Comparison of ENCODE assay signal across 12 mouse cellular contexts in genomic region chr11:24095236-24095635, GRCm38 (mm10). TPM values are rescaled to one million over a fixed set of nuclear protein-coding genes. Genes with fewer than 3 reads are reported as not detected.
A peak's percentile ranks its signal among the peaks of the same experiment; 100 is the strongest.
DNase-seq lines count a peak whose midpoint lies in the region; ATAC-seq and TF ChIP-seq lines count a peak whose summit lies in the region.
"Had no signal": no experiment of that assay in that cellular context is flagged by ENCODE, and none has a peak within 500 bp of the region (broad histone marks: within the 10 kb centered on the region; RNA-seq: fewer than 3 reads in every experiment).

No protein-coding gene starts in this region.

- 0 out of 2 replicates have a peak overlapping the region, but pooled peaks have one; percentile 38 for H3K9ac ChIP-seq in heart, embryonic 14.5 days (ENCODE audit: low read length)
- H3K9ac ChIP-seq in neural tube, embryonic 12.5 days: no peak overlapping the region
- peak overlapping the region; percentile 22; the same call in 1 of the 2 replicates for H3K9ac ChIP-seq in liver, embryonic 13.5 days
- peak overlapping the region; percentile 18; the same call in 1 of the 2 replicates for H3K9ac ChIP-seq in stomach, postnatal 0 days (ENCODE audit: low read length)
- H3K9ac ChIP-seq: kidney, embryonic 15.5 days had no signal

- no peak for TF ChIP-seq CTCF in stomach, postnatal 0 days (IDR thresholded peaks at IDR 0.05; ENCODE audit: low read depth)

- intact Hi-C loops in heart, postnatal 14 days (cut with DNase I): no loop called here

- 51% methylated on average over 9 of the region's 9 CpGs for WGBS in heart, embryonic 14.5 days
- 50% methylated on average over 9 of the region's 9 CpGs for WGBS in neural tube, embryonic 12.5 days
- 55% methylated on average over 9 of the region's 9 CpGs for WGBS in liver, embryonic 13.5 days (ENCODE audit: insufficient replicate concordance)
- WGBS in stomach, postnatal 0 days: 24% methylated on average over 9 of the region's 9 CpGs

- DNase-seq in heart, postnatal 14 days: no peak
- DNase-seq in neural tube, embryonic 10.5 days (ENCODE audit: extremely low spot score, low spot score): no peak
- no peak for DNase-seq in liver, embryonic 13.5 days
- no peak for DNase-seq in stomach, postnatal 0 days (ENCODE audit: low spot score)
- no peak for DNase-seq in c-Kit-positive CD71-positive TER-119-positive erythroid progenitor cells, embryonic 14.5 days (ENCODE audit: low spot score)

- peaks cover 23 to 61% of the 10 kb centered on the region in 2 experiments for H3K4me1 ChIP-seq in heart, embryonic 14.5 days (ENCODE audit: control insufficient read depth in 2 of 2, insufficient read depth in 2 of 2, low read length in 2 of 2)
- H3K4me1 ChIP-seq in neural tube, embryonic 12.5 days: peaks cover 77% of the 10 kb centered on the region
- peaks cover 81% of the 10 kb centered on the region for H3K4me1 ChIP-seq in liver, embryonic 13.5 days (replicated peaks)
- H3K4me1 ChIP-seq in stomach, postnatal 0 days (replicated peaks; ENCODE audit: control insufficient read depth, insufficient read depth): peaks cover 8% of the 10 kb centered on the region

- no peak for TF ChIP-seq EP300 in stomach, postnatal 0 days (optimal IDR thresholded peaks at IDR 0.05)

- H3K4me3 ChIP-seq in heart, embryonic 14.5 days (ENCODE audit: control insufficient read depth in 1 of 2, insufficient read depth in 1 of 2, low read depth in 1 of 2, low read length in 2 of 2): no peak overlapping the region
- H3K4me3 ChIP-seq in neural tube, embryonic 12.5 days: no peak overlapping the region
- no peak overlapping the region for H3K4me3 ChIP-seq in liver, embryonic 13.5 days (replicated peaks)
- no peak overlapping the region for H3K4me3 ChIP-seq in stomach, postnatal 0 days (ENCODE audit: low read depth, low read length)
- H3K4me3 ChIP-seq: kidney, embryonic 15.5 days had no signal

- no peak for ATAC-seq in heart, embryonic 14.5 days (ENCODE audit: insufficient number of reproducible peaks, insufficient read depth, low FRiP score, low read depth)
- no peak for ATAC-seq in neural tube, embryonic 12.5 days (ENCODE audit: low FRiP score, low read depth)
- no peak for ATAC-seq in liver, embryonic 13.5 days (ENCODE audit: low read depth)
- ATAC-seq in stomach, postnatal 0 days (ENCODE audit: low FRiP score, low TSS enrichment): no peak
- no peak for ATAC-seq in CD4-positive, CD25-positive, alpha-beta regulatory T cell, adult 4 months

- H3K27ac ChIP-seq in heart, embryonic 14.5 days (replicated peaks in 1 of 2; ENCODE audit: control insufficient read depth in 1 of 2, insufficient read depth in 1 of 2, low read depth in 2 of 2, low read length in 2 of 2): peak overlapping the region in 1 of 2 experiments; percentile 21; a peak in 2 of 4 replicates
- 0 out of 2 replicates have a peak overlapping the region, but pooled peaks have one; percentile 15 for H3K27ac ChIP-seq in neural tube, embryonic 12.5 days
- H3K27ac ChIP-seq in liver, embryonic 13.5 days: peak overlapping the region; percentile 63
- peak overlapping the region; percentile 20 for H3K27ac ChIP-seq in stomach, postnatal 0 days (replicated peaks)
- H3K27ac ChIP-seq: kidney, embryonic 15.5 days had no signal

- H3K36me3 ChIP-seq in heart, embryonic 14.5 days (ENCODE audit: control insufficient read depth, insufficient read depth, low read length): no peaks in the 10 kb centered on the region
- peaks cover 8% of the 10 kb centered on the region for H3K36me3 ChIP-seq in neural tube, embryonic 12.5 days
- H3K36me3 ChIP-seq in liver, embryonic 13.5 days: peaks cover 34% of the 10 kb centered on the region
- no peaks in the 10 kb centered on the region for H3K36me3 ChIP-seq in stomach, postnatal 0 days (ENCODE audit: control insufficient read depth, insufficient read depth, low read length)
- H3K36me3 ChIP-seq: kidney, embryonic 15.5 days had no signal

- no peaks in the 10 kb centered on the region for H3K27me3 ChIP-seq in heart, embryonic 14.5 days (ENCODE audit: control insufficient read depth, insufficient read depth, low read length)
- no peaks in the 10 kb centered on the region for H3K27me3 ChIP-seq in neural tube, embryonic 12.5 days (replicated peaks)
- no peaks in the 10 kb centered on the region for H3K27me3 ChIP-seq in liver, embryonic 13.5 days
- H3K27me3 ChIP-seq in stomach, postnatal 0 days (ENCODE audit: control insufficient read depth, insufficient read depth, low read length): no peaks in the 10 kb centered on the region

- no peaks in the 10 kb centered on the region for H3K9me3 ChIP-seq in heart, embryonic 14.5 days (ENCODE audit: control insufficient read depth, low read length)
- no peaks in the 10 kb centered on the region for H3K9me3 ChIP-seq in neural tube, embryonic 12.5 days
- no peaks in the 10 kb centered on the region for H3K9me3 ChIP-seq in liver, embryonic 13.5 days (replicated peaks)
- H3K9me3 ChIP-seq in stomach, postnatal 0 days (ENCODE audit: control insufficient read depth, low read length): no peaks in the 10 kb centered on the region
- H3K9me3 ChIP-seq: kidney, embryonic 15.5 days had no signal

- peak overlapping the region; percentile 20 for H3K4me2 ChIP-seq in heart, embryonic 14.5 days (ENCODE audit: low read length)
- H3K4me2 ChIP-seq in neural tube, embryonic 12.5 days (replicated peaks): peak overlapping the region; percentile 33
- peak overlapping the region; percentile 21; the same call in 1 of the 2 replicates for H3K4me2 ChIP-seq in liver, embryonic 13.5 days
- peak overlapping the region; percentile 34 for H3K4me2 ChIP-seq in stomach, postnatal 0 days (replicated peaks; ENCODE audit: low read depth)
- H3K4me2 ChIP-seq: kidney, embryonic 15.5 days had no signal

RNA-seq across cellular contexts. Expression of gene Bcl11a, which starts 17.4 kb away (rescaled TPM):
- 17.3 and 17.4 TPM in 2 replicates for polyA plus RNA-seq in heart, embryonic 14.5 days (2014; fragmentation: Nextera tagmentation; extraction: Ambion mirVana)
- total RNA-seq in heart, postnatal 14 days (2021): 1 to 10 TPM; 4.1 to 5.0 TPM
- 96.6 and 101 TPM in 2 replicates for polyA plus RNA-seq in neural tube, embryonic 12.5 days (2016; fragmentation: Nextera tagmentation; extraction: Ambion mirVana)
- polyA plus RNA-seq in liver, embryonic 13.5 days (2015; fragmentation: Nextera tagmentation; extraction: Ambion mirVana): 37.9 and 45.0 TPM in 2 replicates
- polyA plus RNA-seq in stomach, postnatal 0 days (2015; fragmentation: Nextera tagmentation; extraction: Ambion mirVana): 10.5 and 11.7 TPM in 2 replicates
- under 1 TPM; 0.23 to 0.79 TPM for polyA plus RNA-seq in CD4-positive, CD25-positive, alpha-beta regulatory T cell, adult 4 months (2017; shearing (Covaris generic))
- polyA plus RNA-seq: C2C12 had no signal

RNA-seq across cellular contexts. Expression of gene A830031A19Rik, which starts 20.4 kb away (rescaled TPM):
- not detected in 2 replicates for polyA plus RNA-seq in heart, embryonic 14.5 days (2014; fragmentation: Nextera tagmentation; extraction: Ambion mirVana)
- total RNA-seq in heart, postnatal 14 days (2021): not detected
- not detected in 2 replicates for polyA plus RNA-seq in neural tube, embryonic 12.5 days (2016; fragmentation: Nextera tagmentation; extraction: Ambion mirVana)
- polyA plus RNA-seq in liver, embryonic 13.5 days (2015; fragmentation: Nextera tagmentation; extraction: Ambion mirVana): not detected in 2 replicates
- 0.27 TPM in 1 of 2 replicates, not detected in the other for polyA plus RNA-seq in stomach, postnatal 0 days (2015; fragmentation: Nextera tagmentation; extraction: Ambion mirVana)
- polyA plus RNA-seq in CD4-positive, CD25-positive, alpha-beta regulatory T cell, adult 4 months (2017; shearing (Covaris generic)): not detected
- total RNA-seq: gastrocnemius, adult 18-20 months had no signal
- polyA plus RNA-seq: C2C12; kidney, embryonic 15.5 days; thymus, postnatal 0 days had no signal
